Mouse (Mus musculus): ENCODE measurements around the gene Ablim1. TPM values are rescaled to one million over a fixed set of nuclear protein-coding genes. Genes with fewer than 3 reads are reported as not detected.

The Ablim1 gene
- polyA plus RNA-seq, 1 experiment from 2014 or later, result 16.4 TPM

DNA sequence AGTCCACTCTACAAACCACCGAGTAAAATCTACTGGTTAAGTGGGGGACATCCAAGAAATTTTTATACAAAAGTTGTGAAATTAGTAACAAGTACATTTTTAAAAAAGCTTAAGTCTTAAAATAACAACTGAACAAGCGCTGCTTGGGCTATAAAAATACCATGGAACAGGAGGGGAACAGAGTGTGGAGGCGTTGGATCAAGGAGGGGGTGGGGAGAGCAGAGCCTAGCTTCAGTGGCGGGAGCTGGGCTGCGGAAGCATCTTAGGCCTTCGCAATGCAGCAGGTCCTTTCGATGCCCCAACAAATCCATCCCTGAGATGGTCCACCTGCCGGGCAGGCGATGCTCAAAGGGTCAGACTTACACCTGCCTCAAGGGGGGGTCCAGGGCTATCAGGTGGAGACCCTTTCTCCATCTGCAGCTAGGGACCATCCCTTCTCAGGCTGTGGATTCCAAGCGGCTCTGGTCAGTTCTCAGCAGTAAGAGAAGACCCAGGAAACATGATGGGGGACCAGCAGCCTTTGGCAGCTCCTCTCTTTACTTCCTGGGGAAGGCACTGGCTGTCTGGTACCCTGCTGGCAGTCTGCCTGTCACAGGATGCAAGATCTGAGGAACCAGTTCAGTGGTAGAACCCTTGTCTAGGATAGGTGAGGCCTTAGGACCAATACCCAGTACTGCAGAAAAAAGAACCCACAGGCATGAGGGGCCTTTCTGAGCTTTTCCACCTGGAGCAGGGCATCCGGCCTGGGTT lies 152.6 kb downstream of the Ablim1 start:
- H3K4me1 ChIP-seq, result peaks cover 13% of the 10 kb centered on the region
- H3K27me3 ChIP-seq (ENCODE audit: low read depth, poor library complexity, severe bottlenecking), result no peaks in the 10 kb centered on the region
- H3K9me3 ChIP-seq (replicated peaks), result no peaks in the 10 kb centered on the region
- WGBS, result 87% methylated on average over 11 of the region's 11 CpGs
- H3K27ac ChIP-seq, result no peak overlapping the region; the same call in 1 of the 2 replicates
- no peaks in the 10 kb centered on the region for H3K36me3 ChIP-seq
- H3K4me3 ChIP-seq, result no peak overlapping the region
- no peak for DNase-seq (ENCODE audit: low spot score)

- H3K36me3 ChIP-seq, result no peaks in the 10 kb centered on the region
- no peak overlapping the region for H3K27ac ChIP-seq
- DNase-seq (ENCODE audit: low spot score), result no peak
Observed at GRCm38 (mm10) chr19:57161010-57161660, 153.6 kb downstream of the Ablim1 start.

GRCm38 (mm10) chr19:57157731-57158343 lies 156.9 kb downstream of the Ablim1 start:
- no peak overlapping the region for H3K4me3 ChIP-seq
- no peaks in the 10 kb centered on the region for H3K27me3 ChIP-seq (ENCODE audit: low read depth, poor library complexity, severe bottlenecking)
- no peak overlapping the region for H3K27ac ChIP-seq
- H3K9me3 ChIP-seq (replicated peaks), result no peaks in the 10 kb centered on the region
- WGBS, result 86% methylated on average over 20 of the region's 20 CpGs
- no peaks in the 10 kb centered on the region for H3K36me3 ChIP-seq
- peaks cover 3% of the 10 kb centered on the region; the same call in 1 of the 2 replicates for H3K4me1 ChIP-seq
- no peak for DNase-seq (ENCODE audit: low spot score)

More at GRCm38 (mm10) chr19:57161010-57161660, 153.6 kb downstream of the Ablim1 start:
- 72% methylated on average over 7 of the region's 7 CpGs for WGBS
- Histone ChIP-seq H3K27me3 (ENCODE audit: low read depth, poor library complexity, severe bottlenecking) (no peaks in the 10 kb centered on the region), H3K4me3 (no peak overlapping the region), H3K4me1 (peaks cover 7% of the 10 kb centered on the region), H3K9me3 (replicated peaks) (no peaks in the 10 kb centered on the region)

DNA sequence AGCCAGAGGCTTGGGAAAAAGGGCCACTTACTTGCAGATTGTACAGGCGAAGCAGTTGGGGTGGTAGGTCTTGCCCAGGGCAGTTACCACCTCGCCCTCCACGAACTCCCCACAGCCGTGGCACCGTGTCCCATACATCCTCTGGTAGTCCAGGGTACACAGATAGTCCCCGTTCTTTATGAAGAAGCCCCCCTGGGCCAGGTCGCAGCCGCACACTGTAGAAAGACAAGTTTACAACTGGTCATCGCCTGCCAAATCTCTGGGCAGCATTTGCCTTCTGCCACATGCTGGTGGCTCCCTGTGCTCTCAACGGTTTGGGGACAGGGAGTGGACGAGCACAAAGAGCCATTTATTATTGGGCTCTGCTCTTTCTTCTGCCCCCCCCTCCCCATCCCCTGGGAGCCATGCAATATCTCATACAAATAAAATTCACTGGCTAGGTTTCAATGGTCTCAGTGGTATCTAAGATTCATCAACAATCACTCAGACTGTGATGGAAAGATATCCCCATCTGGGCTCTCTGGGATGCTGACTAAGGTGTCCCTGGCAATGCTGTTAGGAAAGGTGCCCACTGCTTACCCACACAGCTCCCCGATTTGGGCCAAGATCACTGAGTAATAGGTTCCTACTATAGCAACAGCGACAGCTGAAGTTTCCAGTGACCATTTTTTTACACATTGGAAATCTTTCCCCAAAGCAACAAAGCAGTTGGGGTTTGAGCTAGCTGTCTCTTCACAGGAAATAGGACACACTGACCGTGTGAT lies 159.4 kb downstream of the Ablim1 start:
- Histone ChIP-seq H3K27me3 (ENCODE audit: low read depth, poor library complexity, severe bottlenecking) (no peaks in the 10 kb centered on the region), H3K9me3 (replicated peaks) (no peaks in the 10 kb centered on the region), H3K36me3 (no peaks in the 10 kb centered on the region), H3K27ac (no peak overlapping the region), H3K4me3 (no peak overlapping the region), H3K4me1 (no peaks in the 10 kb centered on the region)
- 86% methylated on average over 14 of the region's 14 CpGs for WGBS
- no peak for DNase-seq (ENCODE audit: low spot score)

DNA sequence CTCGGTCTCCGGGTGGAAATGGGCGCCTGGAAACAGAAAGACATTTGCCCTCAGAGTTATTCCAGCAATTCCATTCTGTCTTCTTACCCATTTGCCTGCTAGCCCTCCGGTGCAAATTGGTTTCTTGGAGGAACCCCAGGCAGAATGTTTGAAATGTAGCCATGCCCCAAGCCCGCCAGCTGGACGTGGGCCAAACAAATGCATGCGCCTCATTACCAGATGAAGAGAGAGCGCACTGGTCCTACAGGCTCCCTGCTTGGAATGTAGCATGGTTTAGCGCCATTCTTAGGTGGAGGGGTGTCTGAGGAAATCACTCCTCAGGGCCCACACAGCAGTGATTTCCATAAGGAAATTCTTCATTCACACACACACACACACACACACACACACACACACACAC lies 162.4 kb downstream of the Ablim1 start:
- WGBS, result 69% methylated on average over 9 of the region's 9 CpGs

GRCm38 (mm10) chr19:57151504-57151903 lies 163.2 kb downstream of the Ablim1 start:
- Histone ChIP-seq H3K36me3 (no peaks in the 10 kb centered on the region), H3K4me3 (no peak overlapping the region), H3K27ac (no peak overlapping the region), H3K9me3 (replicated peaks) (no peaks in the 10 kb centered on the region), H3K4me1 (peaks cover 14% of the 10 kb centered on the region), H3K27me3 (ENCODE audit: low read depth, poor library complexity, severe bottlenecking) (no peaks in the 10 kb centered on the region)
- DNase-seq (ENCODE audit: low spot score), result no peak
- WGBS, result 86% methylated on average over 9 of the region's 9 CpGs

More for the DNA sequence above, 162.4 kb downstream of the Ablim1 start:
- Histone ChIP-seq H3K36me3 (no peaks in the 10 kb centered on the region), H3K27ac (no peak overlapping the region), H3K9me3 (replicated peaks) (no peaks in the 10 kb centered on the region), H3K4me1 (peaks cover 5% of the 10 kb centered on the region; the same call in 1 of the 2 replicates), H3K27me3 (ENCODE audit: low read depth, poor library complexity, severe bottlenecking) (no peaks in the 10 kb centered on the region), H3K4me3 (no peak overlapping the region)
- DNase-seq (ENCODE audit: low spot score), result no peak

- no peak for DNase-seq (ENCODE audit: low spot score)
- H3K27ac ChIP-seq, result no peak overlapping the region
- no peaks in the 10 kb centered on the region for H3K9me3 ChIP-seq (replicated peaks)
- H3K36me3 ChIP-seq, result no peaks in the 10 kb centered on the region
- H3K4me3 ChIP-seq, result no peak overlapping the region
- WGBS, result 38% methylated on average over 1 of the region's 1 CpGs
- no peaks in the 10 kb centered on the region for H3K27me3 ChIP-seq (ENCODE audit: low read depth, poor library complexity, severe bottlenecking)
- H3K4me1 ChIP-seq, result peaks cover 14% of the 10 kb centered on the region
Observed at GRCm38 (mm10) chr19:57150275-57150674, 164.4 kb downstream of the Ablim1 start.

- Histone ChIP-seq H3K9me3 (replicated peaks) (no peaks in the 10 kb centered on the region), H3K36me3 (no peaks in the 10 kb centered on the region), H3K4me3 (no peak overlapping the region), H3K27me3 (ENCODE audit: low read depth, poor library complexity, severe bottlenecking) (no peaks in the 10 kb centered on the region), H3K4me1 (peaks cover 14% of the 10 kb centered on the region), H3K27ac (peak overlapping the region; percentile 42; the same call in 1 of the 2 replicates)
- 31% methylated on average over 6 of the region's 6 CpGs for WGBS
- no peak for DNase-seq (ENCODE audit: low spot score)
Observed at GRCm38 (mm10) chr19:57147746-57148145, 167.0 kb downstream of the Ablim1 start.

DNA sequence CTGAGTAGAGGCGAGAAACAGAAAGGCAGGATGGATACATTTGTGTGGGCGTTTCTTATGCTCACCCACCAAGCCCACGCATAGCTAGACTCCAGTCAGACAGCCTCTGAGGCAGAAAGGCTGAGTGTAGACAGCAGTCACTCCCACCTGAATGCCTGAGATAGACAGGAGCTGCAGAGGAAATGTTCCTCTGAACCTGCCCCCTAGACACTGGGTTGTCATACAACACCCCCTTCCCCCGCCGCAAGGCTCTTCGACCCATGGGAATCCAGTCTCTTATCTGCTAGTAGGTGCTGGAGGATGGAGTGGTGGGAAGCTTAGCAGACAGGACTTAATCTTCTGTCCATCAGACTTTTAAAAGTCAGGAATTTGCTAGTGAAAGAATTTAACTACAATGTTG lies 167.8 kb downstream of the Ablim1 start:
- H3K27me3 ChIP-seq (ENCODE audit: low read depth, poor library complexity, severe bottlenecking), result no peaks in the 10 kb centered on the region
- no peak overlapping the region for H3K4me3 ChIP-seq
- whole genome bisulfite sequencing, result 64% methylated on average over 6 of the region's 6 CpGs
- DNase-seq (ENCODE audit: low spot score), result no peak
- peaks cover 14% of the 10 kb centered on the region for H3K4me1 ChIP-seq
- H3K9me3 ChIP-seq (replicated peaks), result no peaks in the 10 kb centered on the region
- no peaks in the 10 kb centered on the region for H3K36me3 ChIP-seq
- H3K27ac ChIP-seq, result 0 out of 2 replicates have a peak overlapping the region, but pooled peaks have one; percentile 23

- Histone ChIP-seq H3K9me3 (replicated peaks) (no peaks in the 10 kb centered on the region), H3K27me3 (ENCODE audit: low read depth, poor library complexity, severe bottlenecking) (no peaks in the 10 kb centered on the region), H3K4me3 (no peak overlapping the region), H3K27ac (no peak overlapping the region), H3K4me1 (peaks cover 14% of the 10 kb centered on the region), H3K36me3 (no peaks in the 10 kb centered on the region)
- 93% methylated on average over 3 of the region's 3 CpGs for WGBS
- DNase-seq (ENCODE audit: low spot score), result no peak
Observed at GRCm38 (mm10) chr19:57143646-57144045, 171.1 kb downstream of the Ablim1 start.

DNA sequence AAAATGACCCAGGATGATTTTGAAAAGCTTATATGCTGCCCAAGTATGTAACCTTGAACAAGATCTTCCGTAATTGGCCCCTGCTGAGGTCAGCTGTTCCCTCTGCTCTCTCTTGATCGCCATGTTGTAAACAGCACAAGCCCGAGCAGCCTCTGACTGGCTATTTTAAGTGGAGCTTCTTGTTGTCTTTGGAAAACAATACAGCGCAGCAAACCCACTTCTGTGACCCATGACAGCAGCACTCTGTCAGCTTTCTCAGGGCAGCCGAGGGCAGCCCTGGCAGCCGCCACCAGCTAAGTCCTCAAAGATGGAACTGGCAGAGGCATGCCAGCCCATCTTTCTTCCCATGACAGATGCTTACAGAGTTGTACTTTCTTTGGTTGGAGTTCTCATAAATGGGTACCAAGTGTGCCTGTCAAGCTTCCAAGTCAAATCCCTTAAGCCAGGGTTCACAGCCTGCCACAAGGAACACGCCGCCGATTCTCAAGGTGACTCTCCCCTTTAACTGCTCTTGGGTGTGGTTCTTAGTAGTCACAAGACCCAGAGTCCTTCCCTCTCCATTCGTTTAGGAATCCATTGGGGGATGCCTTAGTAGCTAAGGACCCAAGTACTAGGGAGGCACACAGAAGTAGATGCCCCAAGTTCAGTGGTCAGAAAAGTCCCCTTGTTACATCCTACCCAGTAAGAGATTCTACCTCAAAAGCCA lies 172.8 kb downstream of the Ablim1 start:
- H3K27me3 ChIP-seq (ENCODE audit: low read depth, poor library complexity, severe bottlenecking), result peaks cover 7% of the 10 kb centered on the region; the same call in 1 of the 2 replicates
- H3K4me3 ChIP-seq, result no peak overlapping the region
- H3K9me3 ChIP-seq (replicated peaks), result no peaks in the 10 kb centered on the region
- 86% methylated on average over 10 of the region's 10 CpGs for WGBS
- no peak overlapping the region for H3K27ac ChIP-seq
- DNase-seq (ENCODE audit: low spot score), result no peak
- H3K36me3 ChIP-seq, result no peaks in the 10 kb centered on the region
- peaks cover 7% of the 10 kb centered on the region for H3K4me1 ChIP-seq

GRCm38 (mm10) chr19:57140874-57141273 lies 173.8 kb downstream of the Ablim1 start:
- Histone ChIP-seq H3K4me3 (no peak overlapping the region), H3K9me3 (replicated peaks) (no peaks in the 10 kb centered on the region), H3K27ac (no peak overlapping the region), H3K27me3 (ENCODE audit: low read depth, poor library complexity, severe bottlenecking) (peaks cover 7% of the 10 kb centered on the region; the same call in 1 of the 2 replicates), H3K36me3 (no peaks in the 10 kb centered on the region), H3K4me1 (0 out of 2 replicates have a peak, but pooled peaks cover 4% of the 10 kb centered on the region)
- DNase-seq (ENCODE audit: low spot score), result no peak
- 89% methylated on average over 1 of the region's 1 CpGs for WGBS

Measured in limb, embryonic 10.5 days (tissue).